Mouse (Mus musculus): ENCODE results near the gene Vmn1r188.
A peak's percentile ranks its signal among the peaks of the same experiment; 100 is the strongest.
"Not testable (repeated sequence)": the region's sequence is repeated elsewhere in the genome, so short reads cannot be mapped to it uniquely, and the experiment has no call there.

Gene Vmn1r188

DNA sequence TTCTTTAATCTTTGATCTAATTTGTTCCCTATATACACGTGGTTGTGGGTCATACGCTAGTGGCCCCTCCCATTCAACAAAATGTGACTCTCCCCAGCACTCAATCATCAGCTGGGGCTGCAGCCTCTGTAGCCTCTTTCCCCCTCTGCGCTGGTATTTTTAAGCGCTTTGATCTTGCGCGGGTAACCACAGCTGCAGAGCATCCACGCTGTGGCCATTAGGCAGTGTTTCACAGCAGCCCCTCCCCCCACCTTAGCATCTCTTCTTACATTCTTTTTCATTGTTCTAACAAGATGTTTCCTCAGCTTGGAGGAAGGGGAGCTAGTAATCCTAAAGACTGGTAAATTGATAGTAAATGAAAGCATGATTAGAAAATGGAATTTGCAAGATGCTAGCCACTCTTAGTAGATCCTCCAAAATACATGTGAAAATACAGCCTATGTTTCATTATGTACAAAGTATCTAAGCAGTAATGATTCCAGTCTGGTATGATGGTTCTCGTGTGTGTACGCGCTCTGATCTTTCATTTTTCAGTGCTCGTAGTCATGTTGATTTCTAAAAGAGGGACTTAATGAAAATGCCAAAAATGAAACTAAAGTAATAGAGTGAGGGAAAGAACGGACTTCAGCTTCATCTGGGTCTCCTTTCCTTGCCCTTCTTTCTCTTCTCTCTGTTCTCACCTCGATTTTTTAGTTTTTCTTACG is 34.4 kb upstream of the Vmn1r188 start:
- no peak for DNase-seq (ENCODE audit: low read depth, low spot score)

DNA sequence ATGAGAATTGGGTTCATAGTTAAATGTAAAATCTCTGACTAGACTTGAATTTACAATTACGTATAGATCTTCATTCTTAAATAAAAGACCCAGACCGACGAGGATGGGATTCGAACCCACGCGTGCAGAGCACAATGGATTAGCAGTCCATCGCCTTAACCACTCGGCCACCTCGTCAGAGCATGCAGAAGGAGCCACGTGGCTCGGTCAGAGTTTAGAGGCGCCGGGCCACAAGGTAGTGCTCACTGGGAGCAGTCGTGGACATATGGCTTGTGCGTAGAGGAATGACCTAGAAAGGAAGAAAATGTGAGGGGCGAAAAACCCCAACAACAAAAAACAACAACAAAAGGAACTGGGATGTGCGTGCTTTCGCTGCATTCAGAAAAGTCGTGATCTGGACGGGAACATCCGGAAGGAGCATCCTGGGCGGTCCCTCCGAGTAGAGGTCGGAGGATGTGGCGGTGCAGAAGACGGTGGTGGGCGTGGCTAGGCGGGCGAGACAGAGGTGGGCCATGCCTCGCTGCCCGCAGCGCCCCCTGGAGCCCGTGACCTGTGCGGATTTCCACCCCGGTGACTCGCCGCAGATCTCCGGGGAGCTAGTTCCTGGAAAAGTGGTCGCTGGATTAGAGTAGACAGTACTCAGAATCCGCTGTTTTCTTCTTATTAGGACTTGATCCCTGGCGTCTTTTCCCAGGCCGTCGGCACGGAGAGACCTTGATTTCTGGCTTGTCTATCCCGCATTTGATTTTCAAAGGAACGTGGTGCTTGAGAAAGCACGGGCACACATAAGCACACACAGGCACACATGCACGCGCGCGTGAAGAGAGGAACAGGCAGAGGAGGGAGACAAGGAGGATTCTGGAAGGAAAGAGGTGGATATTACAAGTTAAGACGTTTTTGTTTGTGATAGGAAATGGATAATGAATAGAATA is 33.4 kb upstream of the Vmn1r188 start:
- peak; percentile 72 for DNase-seq (ENCODE audit: low read depth, low spot score)

DNA sequence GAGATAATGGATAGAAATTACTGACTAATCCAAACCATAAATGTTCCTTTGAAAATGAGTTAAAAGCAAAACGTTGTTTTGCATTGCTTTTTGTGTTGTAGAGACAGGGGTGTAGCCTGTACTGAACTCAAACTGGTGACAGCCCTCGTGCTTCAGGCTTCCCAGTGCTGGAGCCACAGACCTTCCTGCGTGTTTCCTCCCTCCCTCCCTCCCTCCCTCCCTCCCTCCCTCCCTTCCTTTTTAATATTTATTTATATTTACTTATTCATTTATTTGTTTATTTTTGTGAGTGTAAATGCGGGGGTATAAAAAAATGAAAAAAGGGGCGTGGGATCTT is 32.7 kb upstream of the Vmn1r188 start:
- no peak for DNase-seq (ENCODE audit: low read depth, low spot score)

DNA sequence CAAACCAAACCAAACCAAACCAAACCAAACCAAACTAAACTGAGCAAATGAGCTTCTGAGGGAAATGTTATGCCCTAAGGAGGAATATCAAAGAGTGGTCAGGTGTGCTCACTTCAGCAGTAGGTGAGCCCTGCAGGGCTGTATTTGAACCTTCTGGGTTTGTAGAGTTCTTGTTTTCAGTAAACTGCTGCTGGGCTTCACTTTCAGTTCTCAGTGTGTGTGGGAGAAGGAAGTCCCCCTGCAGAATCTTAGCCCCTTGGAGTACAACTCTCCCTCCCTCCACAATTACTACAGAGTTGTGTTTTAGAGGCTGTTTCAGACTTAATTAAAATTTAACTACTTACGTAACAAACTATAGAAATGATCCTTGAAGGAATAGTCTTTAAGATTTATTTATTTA is 30.5 kb upstream of the Vmn1r188 start:
- DNase-seq (ENCODE audit: low read depth, low spot score), result no peak

DNA sequence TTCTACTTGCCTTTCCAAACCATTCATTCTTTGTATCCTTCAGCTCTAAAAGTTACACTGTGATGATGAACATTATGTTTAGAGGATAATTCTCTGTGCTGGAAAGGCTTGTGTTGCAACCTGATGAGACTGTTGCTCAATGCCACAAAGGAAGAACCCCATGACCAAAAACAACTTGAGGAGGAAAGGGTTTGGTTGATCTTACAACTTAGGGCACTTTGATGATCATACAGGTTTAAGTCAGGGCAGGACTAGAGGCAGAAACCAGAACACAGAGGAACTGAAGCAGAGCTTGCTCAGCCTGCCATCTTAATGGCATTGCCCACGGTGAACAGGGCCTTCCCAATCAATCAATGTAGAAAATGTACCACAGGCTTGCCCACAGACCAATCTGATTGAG is 22.8 kb upstream of the Vmn1r188 start:
- no peak for DNase-seq (ENCODE audit: low read depth, low spot score)

DNA sequence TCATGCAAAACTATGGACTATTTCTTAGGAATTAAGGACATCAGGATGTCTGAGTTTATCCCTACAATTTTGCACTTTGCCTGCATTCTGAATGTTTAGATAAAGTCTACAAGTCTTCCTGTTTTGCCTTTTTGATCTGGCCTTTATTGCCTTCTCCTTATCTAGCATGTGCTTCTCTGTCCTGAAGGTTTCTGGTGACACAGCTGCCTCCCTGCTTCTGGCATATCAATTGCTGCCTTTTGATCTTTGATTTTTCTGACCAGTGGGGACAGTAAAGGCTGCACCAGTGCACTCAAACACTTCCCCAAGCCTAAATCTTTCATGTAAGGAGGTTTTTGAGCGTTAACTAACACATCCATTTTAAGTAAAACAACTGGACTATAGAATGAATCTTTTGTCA is 20.8 kb upstream of the Vmn1r188 start:
- DNase-seq (ENCODE audit: low read depth, low spot score), result no peak

DNA sequence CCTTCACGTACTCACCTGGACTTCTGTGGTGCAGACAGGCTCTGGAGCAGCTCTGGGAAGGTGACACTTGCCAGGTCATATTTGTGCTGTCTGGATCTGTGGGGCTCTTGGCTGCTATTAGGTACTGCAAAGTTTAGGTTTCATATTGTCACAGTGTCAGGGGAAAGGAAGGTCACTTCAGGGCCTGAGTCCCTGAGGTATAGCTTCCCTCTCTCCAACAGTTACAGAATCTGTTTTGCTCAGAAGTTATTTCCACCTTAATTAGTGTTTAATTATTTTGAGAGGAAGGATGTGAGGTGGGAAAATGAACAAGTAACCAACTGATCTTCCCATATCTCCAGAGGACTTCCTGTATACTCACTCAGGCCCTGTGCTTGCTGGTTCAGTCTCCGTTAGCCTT is 21.5 kb downstream of the Vmn1r188 start, which contains the start of gene Vmn1r189:
Vmn1r189 (minus strand) TSS at position 101 of the 400 bp plus-strand sequence.
- not testable (repeated sequence) for DNase-seq (ENCODE audit: low read depth, low spot score)

DNA sequence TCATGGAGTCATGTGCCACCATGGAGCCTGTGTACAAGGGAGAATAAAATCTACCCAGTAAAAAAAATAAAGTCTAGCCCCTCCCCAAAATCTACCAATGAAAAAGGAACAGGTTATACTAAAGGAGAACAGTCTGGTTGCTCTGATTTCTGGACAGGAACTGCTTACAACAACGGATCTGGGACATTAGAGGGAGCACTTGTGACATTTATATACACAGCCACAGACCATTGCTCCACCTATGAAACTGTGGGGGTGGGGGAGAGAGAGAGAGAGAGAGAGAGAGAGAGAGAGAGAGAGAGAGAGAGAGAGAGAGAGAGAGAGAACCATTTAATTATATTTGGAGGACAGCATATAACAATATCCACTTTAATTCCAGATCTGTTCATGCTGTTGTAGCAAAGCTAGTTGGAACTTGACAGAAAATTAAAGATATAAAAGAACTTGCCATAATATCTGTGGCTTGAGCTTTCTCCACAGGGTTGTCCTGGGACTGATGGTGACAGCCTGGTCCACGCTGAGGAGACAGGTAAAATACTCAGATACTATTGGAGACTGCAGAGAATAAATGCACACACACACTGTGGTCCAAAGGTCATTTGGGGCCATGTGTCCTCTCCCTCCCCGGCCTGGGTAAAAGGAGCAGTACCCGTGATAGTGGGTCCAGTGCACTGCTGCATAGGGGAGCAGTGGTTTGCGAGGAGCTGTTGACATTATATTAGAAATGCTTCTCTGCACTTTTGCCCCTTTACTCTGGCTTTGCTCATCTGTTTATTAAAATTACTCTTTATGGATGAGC is 52.5 kb downstream of the Vmn1r188 start:
- not testable (repeated sequence) for DNase-seq (ENCODE audit: low read depth, low spot score)

Data from retina, adult 2 months (tissue).